Mouse (Mus musculus) lung, postnatal 14 days (tissue): ENCODE results near the gene 4930505A04Rik.
"Not testable (repeated sequence)": the region's sequence is repeated elsewhere in the genome, so short reads cannot be mapped to it uniquely, and the experiment has no call there.

Experiments
- DNase-seq: peaks from one replicate; pipeline ENCODE4 v3.0.0; 2021

The 4930505A04Rik gene

GRCm38 (mm10) chr11:30471751-30472593, at the start of gene 4930505A04Rik:
TSS of gene 4930505A04Rik (minus strand) at chr11:30471827.
- peak; percentile 87 for DNase-seq

DNA sequence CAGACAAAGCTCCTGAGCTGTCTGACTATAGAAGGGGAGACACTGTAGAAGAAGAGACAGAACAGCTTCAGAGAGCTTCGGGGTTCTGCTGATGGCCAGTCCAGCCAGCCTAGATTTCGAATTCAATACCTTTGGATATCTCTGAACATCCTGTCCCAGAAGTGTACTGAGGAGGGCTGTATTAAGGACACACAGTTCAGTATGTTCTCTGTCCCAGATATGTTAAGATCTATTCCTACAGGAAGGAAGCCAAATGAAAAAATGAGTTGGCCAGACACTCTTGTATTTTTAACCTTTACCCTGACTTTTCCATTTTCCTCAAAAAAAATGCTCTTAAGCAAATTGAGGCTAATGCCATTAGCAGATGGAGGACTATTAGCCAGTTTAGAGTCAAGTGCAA, 45.5 kb upstream of the 4930505A04Rik start:
- no peak for DNase-seq

GRCm38 (mm10) chr11:30508178-30508577, 36.6 kb upstream of the 4930505A04Rik start:
- DNase-seq = no peak

DNA sequence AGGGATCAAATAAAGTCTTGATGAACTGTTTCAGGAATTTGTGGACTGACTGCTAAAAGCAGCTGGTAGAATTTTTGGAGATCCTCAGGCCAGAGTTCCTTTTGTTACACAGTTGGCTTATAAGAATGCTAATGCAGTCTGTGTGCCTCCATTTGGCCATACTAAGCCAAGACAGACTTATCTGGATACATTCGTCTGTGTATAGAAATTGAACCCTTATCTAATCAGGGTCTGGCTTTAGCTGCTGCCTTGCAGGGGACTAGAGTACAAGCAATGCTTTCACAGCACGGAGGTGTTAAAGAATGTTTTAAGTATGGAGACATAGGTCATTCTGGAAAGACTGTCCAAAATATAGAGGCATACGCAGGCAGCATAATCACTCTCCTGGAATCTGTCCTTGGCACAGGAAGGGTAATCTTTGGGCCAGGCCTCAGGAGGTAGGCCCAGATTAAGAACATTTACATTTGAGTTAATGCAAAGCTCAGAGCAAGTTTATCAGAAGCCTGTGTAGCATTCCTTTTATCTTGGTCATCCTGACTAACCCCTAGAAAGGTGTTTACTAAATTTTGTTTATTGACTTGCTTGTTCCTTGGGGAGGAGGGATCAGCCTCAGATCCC, 27.2 kb upstream of the 4930505A04Rik start:
- DNase-seq = no peak

DNA sequence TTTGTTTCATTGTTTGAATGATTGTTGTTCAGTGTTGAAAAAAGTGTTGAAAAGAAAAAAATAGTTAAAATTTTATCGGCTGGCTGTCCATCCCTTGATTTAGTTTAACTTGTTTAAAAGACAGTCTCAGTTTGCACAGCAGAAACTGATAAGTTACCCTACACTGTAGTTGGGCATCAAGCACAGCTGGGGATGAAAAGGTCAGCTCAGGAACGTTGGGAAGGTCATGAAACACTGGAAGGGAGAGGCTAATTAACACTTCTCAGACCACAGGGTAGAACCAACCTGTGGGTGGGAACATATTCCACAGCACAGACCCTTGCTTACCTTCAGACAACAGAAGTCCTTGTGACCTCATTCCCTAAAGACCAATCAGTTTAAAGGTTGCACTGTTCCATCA, 25.5 kb upstream of the 4930505A04Rik start:
- no peak for DNase-seq

DNA sequence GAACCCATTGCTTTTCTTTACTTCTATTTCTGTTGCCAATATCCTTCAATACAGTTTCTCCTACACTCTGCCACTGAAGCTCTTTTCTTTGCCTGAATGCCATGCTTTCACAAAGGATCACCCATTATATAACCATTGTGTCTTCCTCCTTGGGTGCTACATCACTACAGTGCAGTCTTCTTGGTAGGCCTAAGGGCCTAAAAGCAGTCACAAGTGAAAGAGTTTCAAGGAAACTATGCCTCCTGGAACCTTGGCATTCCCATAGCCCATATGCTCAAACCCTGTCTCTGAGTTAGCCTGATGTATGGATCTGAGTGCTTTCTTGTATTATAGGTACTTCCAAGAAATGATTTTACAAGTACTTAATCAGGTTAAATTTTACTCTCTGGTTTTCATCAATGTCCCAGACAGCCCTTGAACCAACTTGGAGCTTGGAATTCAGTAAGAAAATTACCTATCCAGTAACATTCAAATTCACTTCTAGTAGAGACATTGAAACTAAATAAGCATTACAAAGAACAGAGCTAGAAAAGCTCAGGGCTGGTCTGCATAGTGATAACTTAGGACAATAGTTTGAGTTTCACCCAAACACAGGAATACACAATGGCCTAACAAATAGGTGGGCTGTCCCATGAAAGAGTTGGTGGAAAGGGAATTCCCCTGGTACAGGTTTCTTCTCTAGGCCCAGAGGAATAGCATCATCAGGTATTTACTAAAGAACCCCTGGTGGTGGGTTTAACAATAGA, 20.1 kb upstream of the 4930505A04Rik start:
- DNase-seq = no peak

GRCm38 (mm10) chr11:30488183-30488582, 16.6 kb upstream of the 4930505A04Rik start:
- no peak for DNase-seq

GRCm38 (mm10) chr11:30483286-30483685, 11.7 kb upstream of the 4930505A04Rik start:
- no peak for DNase-seq

DNA sequence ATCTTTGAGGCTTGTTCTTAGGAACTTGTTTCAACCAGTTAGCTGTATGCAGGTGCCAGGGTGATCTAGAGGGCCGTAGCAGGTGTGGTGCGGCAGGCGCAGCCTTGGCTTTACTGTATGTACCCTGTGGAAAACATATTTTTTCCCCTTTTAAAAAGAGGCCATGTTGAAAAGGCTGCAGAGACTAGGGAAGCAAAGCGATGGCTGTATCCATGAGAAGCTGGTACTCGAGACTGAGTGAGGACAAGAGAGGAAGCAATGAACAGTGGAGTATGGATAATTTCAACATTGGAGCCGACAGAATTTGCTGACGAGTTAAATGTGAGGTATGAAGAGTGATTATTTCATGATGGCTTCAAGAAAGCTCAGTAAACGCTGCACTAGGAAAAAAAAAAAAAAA, 440 bp downstream of the 4930505A04Rik start:
- no peak for DNase-seq

DNA sequence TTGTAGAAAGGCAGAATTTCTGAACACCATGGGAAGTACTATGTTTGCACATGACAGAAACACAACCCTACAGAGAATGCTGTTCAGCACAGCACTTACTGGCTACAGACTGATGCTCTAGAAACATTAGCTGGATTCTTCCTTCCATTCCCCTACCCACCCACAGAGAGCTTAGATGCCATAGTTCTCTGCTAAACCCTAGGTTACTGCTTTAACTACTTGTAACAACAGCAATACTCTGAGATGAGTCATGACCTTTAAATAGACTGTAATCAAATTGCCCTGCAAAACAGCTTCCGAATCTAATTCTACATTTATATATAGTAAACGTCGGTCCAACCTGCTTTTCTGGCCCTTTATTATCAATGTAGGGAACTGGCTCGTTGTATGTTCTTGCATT, 17.3 kb downstream of the 4930505A04Rik start:
- no peak for DNase-seq

DNA sequence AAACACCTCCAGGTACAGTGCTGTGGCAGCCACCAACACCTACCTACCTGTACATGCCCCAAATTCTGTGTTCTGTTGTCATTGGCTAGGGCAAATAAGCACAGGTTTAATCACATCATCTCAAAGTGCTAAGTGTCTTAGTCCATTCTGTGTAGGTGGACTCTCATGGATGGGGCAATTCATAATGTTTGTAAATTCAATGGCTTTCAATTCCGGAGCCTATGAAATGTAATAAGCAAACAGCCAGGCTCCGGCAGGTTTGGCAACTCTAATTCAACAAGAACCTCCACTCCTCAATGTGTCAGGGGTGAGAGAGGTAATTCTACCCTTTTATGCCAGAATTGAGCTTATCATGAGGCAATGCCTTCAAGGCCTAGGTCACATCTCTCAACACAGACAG, 23.5 kb downstream of the 4930505A04Rik start:
- DNase-seq = no peak

DNA sequence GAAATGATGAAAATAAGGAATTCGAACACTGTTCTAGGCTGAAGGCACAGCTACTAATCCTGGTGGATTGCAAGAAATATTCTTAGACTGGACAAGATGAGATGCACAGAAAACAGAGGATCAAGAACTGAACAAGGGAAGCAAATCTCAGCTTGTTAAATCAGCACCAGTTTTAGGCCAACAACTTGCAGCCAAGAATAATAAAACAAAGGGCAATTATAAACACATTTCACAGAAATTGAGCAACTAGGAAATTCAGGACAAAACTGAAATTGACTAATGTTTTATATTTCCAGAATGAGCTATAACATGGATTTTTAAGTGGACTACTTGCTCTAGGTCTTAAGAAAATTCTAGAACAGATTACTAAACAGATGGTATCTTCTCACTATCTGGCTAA, 24.1 kb downstream of the 4930505A04Rik start:
- DNase-seq = no peak

GRCm38 (mm10) chr11:30444192-30444905, 27.3 kb downstream of the 4930505A04Rik start:
- DNase-seq = not testable (repeated sequence)

GRCm38 (mm10) chr11:30443746-30444145, 27.9 kb downstream of the 4930505A04Rik start:
- DNase-seq = no peak

- no peak for DNase-seq
Observed at GRCm38 (mm10) chr11:30433256-30433950, 38.2 kb downstream of the 4930505A04Rik start.

DNA sequence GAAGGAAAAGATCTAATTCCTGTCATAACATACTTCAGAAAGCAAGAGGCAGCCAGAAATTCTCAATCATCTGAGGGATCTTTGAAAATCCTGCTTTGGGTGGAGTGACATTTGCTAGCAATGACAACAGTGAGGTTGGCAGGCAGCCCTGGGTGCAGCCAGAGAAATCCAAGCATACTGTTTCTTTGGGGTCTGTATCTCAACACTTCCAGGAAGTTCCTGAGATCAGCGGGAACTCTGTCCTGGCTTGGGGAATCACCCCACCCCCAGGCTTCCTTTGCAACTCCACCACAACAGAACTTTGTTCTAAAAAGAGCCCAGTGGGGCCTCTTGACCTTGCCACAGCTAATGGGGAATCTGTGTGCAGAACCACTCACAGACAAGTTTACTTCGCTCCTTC, 66.0 kb downstream of the 4930505A04Rik start:
- DNase-seq = peak; percentile 71

DNA sequence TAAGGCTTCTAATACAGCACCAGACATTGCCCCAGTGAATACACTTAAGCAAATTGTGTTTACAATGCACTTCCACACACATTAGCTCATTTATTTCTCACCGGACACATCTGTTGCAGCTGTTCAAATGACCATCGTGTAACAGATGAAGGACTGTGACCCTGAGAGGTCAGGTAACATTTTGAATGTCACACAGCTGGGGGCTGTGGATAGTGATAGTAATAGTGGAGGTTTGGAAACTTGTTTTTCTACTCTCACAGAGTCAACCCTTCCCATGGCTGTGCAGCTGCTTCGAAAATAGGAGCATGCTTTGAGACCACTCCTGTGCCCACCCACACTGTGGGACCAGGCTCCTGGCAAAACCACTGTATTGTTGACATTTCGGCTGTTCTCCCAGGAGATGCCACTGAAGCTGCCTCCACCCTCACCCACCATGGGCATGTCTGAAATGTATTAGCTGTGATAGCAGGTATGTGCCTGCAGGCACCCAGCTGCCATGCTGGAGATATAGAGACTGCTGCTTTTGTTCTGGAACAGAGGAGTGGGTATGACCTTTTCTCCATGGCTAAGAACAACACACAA, 66.9 kb downstream of the 4930505A04Rik start:
- DNase-seq = no peak

- no peak for DNase-seq
Observed at GRCm38 (mm10) chr11:30394351-30394750, 77.3 kb downstream of the 4930505A04Rik start.

- DNase-seq = no peak
Observed at GRCm38 (mm10) chr11:30383076-30383475, 88.6 kb downstream of the 4930505A04Rik start.
